Mouse (Mus musculus) ovary, adult 18-20 months (tissue): ENCODE measurements around the gene Aox4.

Experiments
- DNase-seq: peaks from one replicate; pipeline ENCODE4 v3.0.0; 2022; ENCODE audit warnings: low spot score, mixed read lengths

Aox4 gene

GRCm38 (mm10) chr1:58210203-58210602 is at the start of gene Aox4:
Gene Aox4, plus strand, starts transcription at chr1:58210397.
- DNase-seq: peak; percentile 37

- DNase-seq: no peak
Measured at GRCm38 (mm10) chr1:58169893-58170292, 40.3 kb upstream of the Aox4 start.

GRCm38 (mm10) chr1:58188514-58189175 is 21.6 kb upstream of the Aox4 start:
- no peak for DNase-seq

GRCm38 (mm10) chr1:58194317-58194716 is 15.9 kb upstream of the Aox4 start:
- DNase-seq: no peak

- DNase-seq: no peak
Measured at GRCm38 (mm10) chr1:58194988-58195387, 15.2 kb upstream of the Aox4 start.

- no peak for DNase-seq
Measured at GRCm38 (mm10) chr1:58195541-58195940, 14.7 kb upstream of the Aox4 start.

- no peak for DNase-seq
Measured at GRCm38 (mm10) chr1:58197023-58197422, 13.2 kb upstream of the Aox4 start.

GRCm38 (mm10) chr1:58198386-58198785 is 11.8 kb upstream of the Aox4 start:
- DNase-seq: peak; percentile 61

GRCm38 (mm10) chr1:58212805-58213204 is 2.6 kb downstream of the Aox4 start:
- DNase-seq: no peak

- DNase-seq: no peak
Measured at GRCm38 (mm10) chr1:58213838-58214237, 3.6 kb downstream of the Aox4 start.

- DNase-seq: no peak
Measured at GRCm38 (mm10) chr1:58215353-58215752, 5.2 kb downstream of the Aox4 start.

- DNase-seq: no peak
Measured at GRCm38 (mm10) chr1:58215956-58216532, 5.8 kb downstream of the Aox4 start.

- DNase-seq: no peak
Measured at GRCm38 (mm10) chr1:58221070-58221469, 10.9 kb downstream of the Aox4 start.

- no peak for DNase-seq
Measured at GRCm38 (mm10) chr1:58221879-58222278, 11.7 kb downstream of the Aox4 start.

GRCm38 (mm10) chr1:58228086-58228485 is 17.9 kb downstream of the Aox4 start:
- DNase-seq: no peak

- DNase-seq: no peak
Measured at GRCm38 (mm10) chr1:58228916-58229315, 18.7 kb downstream of the Aox4 start.

GRCm38 (mm10) chr1:58229774-58230173 is 19.6 kb downstream of the Aox4 start:
- no peak for DNase-seq

- DNase-seq: no peak
Measured at GRCm38 (mm10) chr1:58230542-58230941, 20.3 kb downstream of the Aox4 start.

GRCm38 (mm10) chr1:58235405-58235804 is 25.2 kb downstream of the Aox4 start:
- no peak for DNase-seq

- no peak for DNase-seq
Measured at GRCm38 (mm10) chr1:58237527-58238299, 27.5 kb downstream of the Aox4 start.

GRCm38 (mm10) chr1:58238440-58238839 is 28.2 kb downstream of the Aox4 start:
- no peak for DNase-seq

- DNase-seq: no peak
Measured at GRCm38 (mm10) chr1:58238961-58239360, 28.8 kb downstream of the Aox4 start.

GRCm38 (mm10) chr1:58240347-58240746 is 30.1 kb downstream of the Aox4 start:
- no peak for DNase-seq
